In genomic region chr12:84500528-84501263, GRCm38 (mm10) we compare ENCODE assay signal across 16 mouse cellular contexts. TPM values are rescaled to one million over a fixed set of nuclear protein-coding genes. Genes with fewer than 3 reads are reported as not detected.
DNase-seq lines count a peak whose midpoint lies in the region; ATAC-seq lines count a peak whose summit lies in the region.
"Had no signal": no experiment of that assay in that cellular context is flagged by ENCODE, and none has a peak within 500 bp of the region (broad histone marks: within the 10 kb centered on the region; RNA-seq: fewer than 3 reads in every experiment).

No protein-coding gene starts in this region.

- no peak for ATAC-seq in forebrain, embryonic 12.5 days (ENCODE audit: low FRiP score)
- peak; percentile 71 for ATAC-seq in hindbrain, embryonic 13.5 days (ENCODE audit: low FRiP score)
- peak; percentile 78 for ATAC-seq in midbrain, embryonic 16.5 days

- no peak overlapping the region for H3K9ac ChIP-seq in forebrain, embryonic 12.5 days
- no peak overlapping the region for H3K9ac ChIP-seq in hindbrain, embryonic 13.5 days
- no peak overlapping the region for H3K9ac ChIP-seq in midbrain, embryonic 16.5 days (ENCODE audit: low read depth, low read length)
- H3K9ac ChIP-seq: heart, embryonic 15.5 days; liver, embryonic 13.5 days had no signal

- H3K27ac ChIP-seq in forebrain, embryonic 12.5 days, result 0 out of 2 replicates have a peak overlapping the region, but pooled peaks have one; percentile 36
- H3K27ac ChIP-seq in forebrain, embryonic 10.5 days, result no peak overlapping the region
- H3K27ac ChIP-seq in hindbrain, embryonic 13.5 days, result peak overlapping the region; percentile 77
- H3K27ac ChIP-seq in midbrain, embryonic 16.5 days (ENCODE audit: low read length), result peak overlapping the region; percentile 68
- H3K27ac ChIP-seq: heart, embryonic 15.5 days; liver, embryonic 13.5 days had no signal

- H3K4me1 ChIP-seq in forebrain, embryonic 12.5 days, result peaks cover 20% of the 10 kb centered on the region
- H3K4me1 ChIP-seq in forebrain, embryonic 10.5 days, result peaks cover 18% of the 10 kb centered on the region
- H3K4me1 ChIP-seq in hindbrain, embryonic 13.5 days (replicated peaks), result peaks cover 26% of the 10 kb centered on the region
- H3K4me1 ChIP-seq in midbrain, embryonic 16.5 days (ENCODE audit: control insufficient read depth, insufficient read depth, low read length), result peaks cover 12% of the 10 kb centered on the region
- H3K4me1 ChIP-seq: heart, embryonic 15.5 days had no signal

- WGBS in forebrain, embryonic 12.5 days, result 46% methylated on average over 8 of the region's 8 CpGs
- 66% methylated on average over 8 of the region's 8 CpGs for WGBS in forebrain, embryonic 10.5 days
- WGBS in hindbrain, embryonic 13.5 days, result 38% methylated on average over 8 of the region's 8 CpGs
- 22% methylated on average over 8 of the region's 8 CpGs for WGBS in midbrain, embryonic 16.5 days

- intact Hi-C loops in gastrocnemius, postnatal 14 days (cut with DNase I; ENCODE audit: low total_unique reads), result no loop called here

- no peaks in the 10 kb centered on the region for H3K36me3 ChIP-seq in forebrain, embryonic 12.5 days (replicated peaks)
- H3K36me3 ChIP-seq in forebrain, embryonic 10.5 days (replicated peaks), result no peaks in the 10 kb centered on the region
- H3K36me3 ChIP-seq in hindbrain, embryonic 13.5 days, result no peaks in the 10 kb centered on the region
- H3K36me3 ChIP-seq in midbrain, embryonic 16.5 days (ENCODE audit: control insufficient read depth, insufficient read depth, low read length), result no peaks in the 10 kb centered on the region
- H3K36me3 ChIP-seq: heart, embryonic 15.5 days; liver, embryonic 13.5 days had no signal

- no peak for DNase-seq in forebrain, embryonic 10.5 days (ENCODE audit: extremely low spot score, low spot score)
- DNase-seq in MN1 (ENCODE audit: low spot score), result peak; percentile 10
- DNase-seq in gastrocnemius, postnatal 14 days, result no peak
- DNase-seq in cerebellum, postnatal 36 days, result no peak
- DNase-seq in left cerebral cortex, adult 11 months (ENCODE audit: low spot score), result no peak
- DNase-seq: adrenal gland, postnatal 10 days; cerebellum, postnatal 10 days; kidney, postnatal 14 days; layer of hippocampus, adult 9-11 months; liver, embryonic 13.5 days; lung, postnatal 10 days; thymus, postnatal 36 days had no signal

- H3K4me2 ChIP-seq in forebrain, embryonic 12.5 days, result no peak overlapping the region
- peak overlapping the region; percentile 11; the same call in 1 of the 2 replicates for H3K4me2 ChIP-seq in hindbrain, embryonic 13.5 days
- H3K4me2 ChIP-seq in midbrain, embryonic 16.5 days (ENCODE audit: low read length), result peak overlapping the region; percentile 26; the same call in 1 of the 2 replicates
- H3K4me2 ChIP-seq: heart, embryonic 15.5 days; liver, embryonic 13.5 days had no signal

- H3K9me3 ChIP-seq in forebrain, embryonic 12.5 days, result no peaks in the 10 kb centered on the region
- H3K9me3 ChIP-seq in forebrain, embryonic 10.5 days, result no peaks in the 10 kb centered on the region
- no peaks in the 10 kb centered on the region for H3K9me3 ChIP-seq in hindbrain, embryonic 13.5 days
- H3K9me3 ChIP-seq in midbrain, embryonic 16.5 days (replicated peaks; ENCODE audit: control insufficient read depth, low read length, poor library complexity, severe bottlenecking), result no peaks in the 10 kb centered on the region
- H3K9me3 ChIP-seq: heart, embryonic 15.5 days; liver, embryonic 13.5 days had no signal

- H3K27me3 ChIP-seq in forebrain, embryonic 12.5 days, result no peaks in the 10 kb centered on the region
- no peaks in the 10 kb centered on the region for H3K27me3 ChIP-seq in forebrain, embryonic 10.5 days (ENCODE audit: poor library complexity, severe bottlenecking)
- peaks cover 14% of the 10 kb centered on the region; the same call in 1 of the 2 replicates for H3K27me3 ChIP-seq in hindbrain, embryonic 13.5 days
- H3K27me3 ChIP-seq in midbrain, embryonic 16.5 days (ENCODE audit: control insufficient read depth, insufficient read depth, low read depth, low read length), result no peaks in the 10 kb centered on the region
- H3K27me3 ChIP-seq: heart, embryonic 15.5 days; liver, embryonic 13.5 days had no signal

- no peak overlapping the region for H3K4me3 ChIP-seq in forebrain, embryonic 12.5 days (replicated peaks)
- no peak overlapping the region for H3K4me3 ChIP-seq in forebrain, embryonic 10.5 days
- no peak overlapping the region for H3K4me3 ChIP-seq in hindbrain, embryonic 13.5 days
- H3K4me3 ChIP-seq in midbrain, embryonic 16.5 days (ENCODE audit: low read depth, low read length), result no peak overlapping the region
- H3K4me3 ChIP-seq: heart, embryonic 15.5 days; liver, embryonic 13.5 days had no signal

RNA-seq across cellular contexts. Expression of gene Lin52, which starts 49.5 kb away (rescaled TPM):
- 37.5 and 39.2 TPM in 2 replicates for polyA plus RNA-seq in forebrain, embryonic 12.5 days (2016; fragmentation: Nextera tagmentation; extraction: Ambion mirVana)
- 31.1 and 33.5 TPM in 2 replicates for polyA plus RNA-seq in forebrain, embryonic 10.5 days (2016; fragmentation: Nextera tagmentation; extraction: Ambion mirVana)
- 34.8 and 36.1 TPM in 2 replicates for polyA plus RNA-seq in hindbrain, embryonic 13.5 days (2015; fragmentation: Nextera tagmentation; extraction: Ambion mirVana)
- 36.1 and 37.7 TPM in 2 replicates for polyA plus RNA-seq in midbrain, embryonic 16.5 days (2015; fragmentation: Nextera tagmentation; extraction: Ambion mirVana)
- total RNA-seq in gastrocnemius, postnatal 14 days (2021), result 1 to 10 TPM; 6.3 to 6.4 TPM

RNA-seq across cellular contexts. Expression of gene Aldh6a1, which starts 49.9 kb away (rescaled TPM):
- 26.6 and 26.8 TPM in 2 replicates for polyA plus RNA-seq in forebrain, embryonic 12.5 days (2016; fragmentation: Nextera tagmentation; extraction: Ambion mirVana)
- 15.0 and 16.2 TPM in 2 replicates for polyA plus RNA-seq in forebrain, embryonic 10.5 days (2016; fragmentation: Nextera tagmentation; extraction: Ambion mirVana)
- 30.3 and 32.9 TPM in 2 replicates for polyA plus RNA-seq in hindbrain, embryonic 13.5 days (2015; fragmentation: Nextera tagmentation; extraction: Ambion mirVana)
- polyA plus RNA-seq in midbrain, embryonic 16.5 days (2015; fragmentation: Nextera tagmentation; extraction: Ambion mirVana), result 33.6 and 34.2 TPM in 2 replicates
- 10 to 100 TPM; 43.2 to 55.1 TPM for total RNA-seq in gastrocnemius, postnatal 14 days (2021)
